Mouse (Mus musculus) intestine, embryonic 16.5 days (tissue): ENCODE measurements at regions not wholly inside any gene's neighbourhood (a gene's known extent, or its start where the extent isn't known, plus 50 kb on each side); places are given as distances from the start of the nearest gene placed in this dataset.

Experiments used
- ATAC-seq: fragments of 200-750 bp; cut with Nextera tagmentation; 2 replicates; pipeline ENCODE4 v1.8.0; 2017; ENCODE audit warnings: moderate TSS enrichment, moderate library complexity
- H3K27ac ChIP-seq: fragments of 300-500 bp; sonication (generic); 2 replicates; pipeline ENCODE4 v1.5.1; 2014; ENCODE audit warnings: mild to moderate bottlenecking, low read length
- H3K27me3 ChIP-seq: fragments of 300-500 bp; sonication (generic); replicated peaks from 2 replicates; pipeline ENCODE4 v1.6.1; 2014; ENCODE audit warnings: low read length, control low read depth, mixed read lengths; ENCODE audit not compliant: control insufficient read depth, insufficient read depth
- H3K36me3 ChIP-seq: fragments of 300-500 bp; sonication (generic); 2 replicates; pipeline ENCODE4 v1.6.1; 2014; ENCODE audit warnings: low read length, control low read depth; ENCODE audit not compliant: control insufficient read depth, insufficient read depth
- H3K4me1 ChIP-seq: fragments of 300-500 bp; sonication (generic); 2 replicates; pipeline ENCODE4 v1.6.1; 2014; ENCODE audit warnings: low read length, control low read depth, mixed read lengths; ENCODE audit not compliant: control insufficient read depth, insufficient read depth
- H3K4me2 ChIP-seq: fragments of 300-500 bp; sonication (generic); 2 replicates; pipeline ENCODE4 v1.6.1; 2014; ENCODE audit warnings: low read depth, low read length, control low read depth
- H3K4me3 ChIP-seq: fragments of 300-500 bp; sonication (generic); 2 replicates; pipeline ENCODE4 v1.5.1; 2014; ENCODE audit warnings: mild to moderate bottlenecking, low read length
- H3K9ac ChIP-seq: fragments of 300-500 bp; sonication (generic); 2 replicates; pipeline ENCODE4 v1.6.1; 2014; ENCODE audit warnings: low read depth, low read length
- H3K9me3 ChIP-seq: fragments of 300-500 bp; sonication (generic); 2 replicates; pipeline ENCODE4 v1.6.1; 2016; ENCODE audit warnings: low read length, control low read depth; ENCODE audit not compliant: control insufficient read depth
- WGBS: fragments of 180-500 bp; shearing (Covaris S2); extraction: QIAGEN DNeasy Blood & Tissue Kit; methylation state at CpG from one replicate; pipeline ENCODE4 v1.1.7; 2014; 5-methylcytosine and 5-hydroxymethylcytosine counted together

- no peak overlapping the region for H3K27ac ChIP-seq
- 94% methylated on average over 5 of the region's 5 CpGs for WGBS
- ATAC-seq, result no peak
- H3K27me3 ChIP-seq, result no peaks in the 10 kb centered on the region
- no peaks in the 10 kb centered on the region for H3K36me3 ChIP-seq
- H3K4me3 ChIP-seq, result no peak overlapping the region
- H3K4me1 ChIP-seq, result no peaks in the 10 kb centered on the region
- no peak overlapping the region for H3K4me2 ChIP-seq
- H3K9me3 ChIP-seq, result no peaks in the 10 kb centered on the region
- no peak overlapping the region for H3K9ac ChIP-seq
Measured at GRCm38 (mm10) chr14:62008707-62009106, 283.7 kb upstream of the Rnaseh2b start.

- no peak overlapping the region for H3K4me2 ChIP-seq
- H3K9me3 ChIP-seq, result no peaks in the 10 kb centered on the region
- H3K27me3 ChIP-seq, result no peaks in the 10 kb centered on the region
- ATAC-seq, result no peak
- no peaks in the 10 kb centered on the region for H3K4me1 ChIP-seq
- WGBS, result 90% methylated on average over 4 of the region's 4 CpGs
- H3K4me3 ChIP-seq, result no peak overlapping the region
- no peak overlapping the region for H3K27ac ChIP-seq
- no peaks in the 10 kb centered on the region for H3K36me3 ChIP-seq
- H3K9ac ChIP-seq, result no peak overlapping the region
Measured at GRCm38 (mm10) chr14:62018804-62019203, 273.6 kb upstream of the Rnaseh2b start.

GRCm38 (mm10) chr14:62020996-62021395 lies 271.4 kb upstream of the Rnaseh2b start:
- ATAC-seq, result no peak
- H3K4me1 ChIP-seq, result no peaks in the 10 kb centered on the region

GRCm38 (mm10) chr14:62022193-62022592 lies 270.2 kb upstream of the Rnaseh2b start:
- Histone ChIP-seq H3K4me1 (no peaks in the 10 kb centered on the region), H3K4me3 (no peak overlapping the region), H3K27ac (no peak overlapping the region), H3K36me3 (no peaks in the 10 kb centered on the region), H3K9ac (no peak overlapping the region), H3K9me3 (no peaks in the 10 kb centered on the region), H3K4me2 (no peak overlapping the region), H3K27me3 (no peaks in the 10 kb centered on the region)
- ATAC-seq, result no peak
- WGBS, result 92% methylated on average over 3 of the region's 3 CpGs

More at GRCm38 (mm10) chr14:62020996-62021395, 271.4 kb upstream of the Rnaseh2b start:
- no peaks in the 10 kb centered on the region for H3K36me3 ChIP-seq
- H3K9ac ChIP-seq, result no peak overlapping the region
- no peaks in the 10 kb centered on the region for H3K9me3 ChIP-seq
- H3K27me3 ChIP-seq, result no peaks in the 10 kb centered on the region
- 66% methylated on average over 3 of the region's 3 CpGs for WGBS
- H3K4me2 ChIP-seq, result no peak overlapping the region
- H3K4me3 ChIP-seq, result no peak overlapping the region
- no peak overlapping the region for H3K27ac ChIP-seq

DNA sequence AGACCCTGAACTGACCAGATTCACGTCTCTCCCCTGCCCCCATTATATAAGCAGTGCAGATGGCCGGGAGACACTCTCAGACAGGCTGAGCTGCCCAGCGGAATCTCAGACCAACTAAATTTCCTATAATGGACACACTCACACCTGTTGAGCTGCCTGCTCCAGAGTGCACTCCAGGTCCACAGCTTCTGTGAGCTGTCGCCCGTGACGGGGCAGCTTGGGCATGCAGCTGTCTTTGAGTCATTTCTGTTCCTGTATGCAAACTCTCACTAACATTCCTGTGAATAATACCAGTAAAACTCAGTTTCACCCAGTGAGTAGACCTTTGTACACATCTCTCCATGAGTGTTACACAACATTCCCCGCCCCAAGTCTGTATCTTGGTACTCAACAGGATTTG lies 269.4 kb upstream of the Rnaseh2b start:
- ATAC-seq, result no peak
- H3K36me3 ChIP-seq, result no peaks in the 10 kb centered on the region

DNA sequence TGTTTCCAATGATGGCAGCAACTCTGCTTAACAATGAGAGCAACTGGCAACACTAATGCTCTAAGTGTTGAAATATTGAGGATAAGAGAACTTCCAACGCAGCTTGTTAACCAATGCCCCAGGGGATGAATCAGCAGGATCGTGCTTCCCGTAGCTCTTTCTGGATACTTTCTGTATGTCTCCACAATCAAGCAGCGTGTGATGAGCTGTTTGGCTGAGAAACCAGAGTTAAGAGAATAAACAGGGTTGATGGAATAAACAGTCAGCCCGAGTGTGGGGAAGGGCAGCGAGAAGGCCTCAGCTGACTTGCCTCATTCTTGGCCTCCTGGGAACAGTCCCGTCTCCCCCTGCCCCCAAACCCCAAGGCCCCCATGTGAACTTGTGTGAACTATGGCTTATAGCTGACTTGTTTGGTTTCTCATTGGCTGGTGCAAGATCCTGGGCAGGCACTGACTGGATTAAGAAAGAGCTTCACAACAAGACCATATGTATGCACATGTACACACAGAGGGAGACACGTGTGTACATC lies 264.6 kb upstream of the Rnaseh2b start:
- Histone ChIP-seq H3K4me1 (no peaks in the 10 kb centered on the region), H3K27me3 (no peaks in the 10 kb centered on the region), H3K4me3 (no peak overlapping the region), H3K36me3 (no peaks in the 10 kb centered on the region), H3K9ac (no peak overlapping the region), H3K27ac (no peak overlapping the region), H3K4me2 (no peak overlapping the region), H3K9me3 (no peaks in the 10 kb centered on the region)
- ATAC-seq, result no peak
- WGBS, result 61% methylated on average over 8 of the region's 8 CpGs

More for the DNA sequence above, 269.4 kb upstream of the Rnaseh2b start:
- no peaks in the 10 kb centered on the region for H3K4me1 ChIP-seq
- H3K4me2 ChIP-seq, result no peak overlapping the region
- 68% methylated on average over 7 of the region's 7 CpGs for WGBS
- H3K9me3 ChIP-seq, result no peaks in the 10 kb centered on the region
- no peaks in the 10 kb centered on the region for H3K27me3 ChIP-seq
- no peak overlapping the region for H3K27ac ChIP-seq
- no peak overlapping the region for H3K9ac ChIP-seq
- H3K4me3 ChIP-seq, result no peak overlapping the region

DNA sequence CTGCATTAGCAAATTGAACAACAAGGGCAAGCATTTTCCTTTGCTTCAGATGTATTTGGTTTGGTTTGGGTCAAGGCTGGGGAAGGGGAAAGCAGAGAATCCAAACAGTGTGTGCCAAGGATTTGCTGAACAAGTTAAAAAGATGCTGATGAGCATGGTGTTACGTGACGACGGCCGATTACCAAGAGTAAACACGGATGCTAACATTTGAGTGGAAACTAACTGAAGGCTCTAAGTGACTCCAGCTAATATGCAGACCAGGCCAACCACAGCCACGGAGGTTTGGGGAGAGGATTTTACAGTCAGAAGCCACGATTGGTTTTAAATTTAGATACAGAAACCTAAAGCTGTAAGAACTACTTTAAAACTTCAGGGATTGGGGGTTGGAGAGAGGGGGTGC lies 262.3 kb upstream of the Rnaseh2b start:
- no peak for ATAC-seq
- Histone ChIP-seq H3K9me3 (no peaks in the 10 kb centered on the region), H3K4me2 (no peak overlapping the region), H3K27me3 (no peaks in the 10 kb centered on the region), H3K4me3 (no peak overlapping the region), H3K27ac (no peak overlapping the region), H3K36me3 (no peaks in the 10 kb centered on the region), H3K9ac (no peak overlapping the region), H3K4me1 (no peaks in the 10 kb centered on the region)
- 75% methylated on average over 7 of the region's 7 CpGs for WGBS

GRCm38 (mm10) chr14:62033661-62034060 lies 258.7 kb upstream of the Rnaseh2b start:
- H3K4me2 ChIP-seq, result no peak overlapping the region
- H3K27ac ChIP-seq, result no peak overlapping the region
- no peaks in the 10 kb centered on the region for H3K9me3 ChIP-seq
- H3K27me3 ChIP-seq, result no peaks in the 10 kb centered on the region
- H3K4me3 ChIP-seq, result no peak overlapping the region
- ATAC-seq, result no peak
- H3K36me3 ChIP-seq, result no peaks in the 10 kb centered on the region
- 94% methylated on average over 4 of the region's 4 CpGs for WGBS
- no peaks in the 10 kb centered on the region for H3K4me1 ChIP-seq
- no peak overlapping the region for H3K9ac ChIP-seq

DNA sequence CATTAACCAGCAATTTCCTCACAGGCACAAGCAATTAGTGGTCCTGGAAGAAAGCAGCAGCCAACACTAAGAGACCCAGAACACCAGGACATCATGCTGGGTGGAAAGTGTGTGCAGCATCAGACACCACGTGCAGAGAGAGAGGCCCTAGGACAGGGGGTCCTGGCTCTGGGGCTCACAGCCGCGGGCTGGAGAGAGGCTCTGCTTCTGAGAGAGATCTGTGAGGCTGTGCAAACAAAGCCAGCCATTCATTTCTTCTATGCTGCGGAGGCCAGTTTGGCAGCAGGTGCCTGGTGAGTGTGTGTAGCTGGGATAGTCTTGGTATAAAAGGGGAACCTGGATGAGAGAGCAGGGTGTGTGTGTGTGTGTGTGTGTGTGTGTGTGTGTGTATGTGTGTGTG lies 257.7 kb upstream of the Rnaseh2b start:
- Histone ChIP-seq H3K9me3 (no peaks in the 10 kb centered on the region), H3K4me2 (no peak overlapping the region), H3K9ac (no peak overlapping the region), H3K27me3 (no peaks in the 10 kb centered on the region), H3K4me3 (no peak overlapping the region), H3K4me1 (no peaks in the 10 kb centered on the region), H3K27ac (no peak overlapping the region), H3K36me3 (no peaks in the 10 kb centered on the region)
- no peak for ATAC-seq
- 37% methylated on average over 4 of the region's 4 CpGs for WGBS

- no peak for ATAC-seq
- WGBS, result 95% methylated on average over 3 of the region's 3 CpGs
Measured at GRCm38 (mm10) chr14:62035416-62035815, 257.0 kb upstream of the Rnaseh2b start.

More at GRCm38 (mm10) chr14:62035416-62035815, 257.0 kb upstream of the Rnaseh2b start:
- no peak overlapping the region for H3K4me2 ChIP-seq
- no peaks in the 10 kb centered on the region for H3K4me1 ChIP-seq
- H3K27me3 ChIP-seq, result no peaks in the 10 kb centered on the region
- H3K4me3 ChIP-seq, result no peak overlapping the region
- H3K36me3 ChIP-seq, result no peaks in the 10 kb centered on the region
- no peak overlapping the region for H3K27ac ChIP-seq
- H3K9me3 ChIP-seq, result no peaks in the 10 kb centered on the region
- no peak overlapping the region for H3K9ac ChIP-seq
